Mouse (Mus musculus): ENCODE measurements around the gene Bcl6b.

Bcl6b gene

DNA sequence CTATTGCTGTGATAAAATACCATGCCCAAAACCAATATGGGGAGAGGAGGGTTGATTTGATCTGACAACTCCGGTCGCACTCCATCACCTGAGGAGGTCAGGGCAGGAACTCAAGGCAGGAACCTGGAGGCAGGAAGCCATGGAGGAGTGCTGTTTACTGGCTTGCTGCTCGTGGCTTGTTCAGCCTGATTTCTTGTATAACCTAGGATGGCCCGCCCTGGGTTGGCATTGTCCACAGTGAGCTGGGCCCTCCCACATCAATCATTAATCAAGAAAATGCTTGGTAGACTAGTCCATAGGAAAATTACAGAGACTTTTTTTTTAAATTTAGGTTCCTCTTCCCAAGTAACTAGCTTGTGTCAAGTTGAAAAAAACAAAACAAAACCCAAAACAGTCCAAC is 55.1 kb downstream of the Bcl6b start:
- no peak for DNase-seq (ENCODE audit: low spot score in 2 of 2)

Data from left cerebral cortex, adult 9 months (tissue).